Mouse (Mus musculus) embryonic fibroblast, embryonic 13.5 days (primary cell): Measurements from ENCODE around the gene Dst.
A peak's percentile ranks its signal among the peaks of the same experiment; 100 is the strongest.

Source experiments
- CTCF ChIP-seq: IDR thresholded peaks from 2 replicates; pipeline ENCODE4 v1.5.1; 2011; ENCODE audit warnings: mild to moderate bottlenecking, control low read depth, low read length, moderate library complexity, borderline replicate concordance; ENCODE audit not compliant: insufficient read depth
- POLR2A ChIP-seq: IDR thresholded peaks from 2 replicates; pipeline ENCODE4 v1.6.1; 2011; ENCODE audit warnings: low read depth, mild to moderate bottlenecking, control low read depth, low read length, moderate library complexity

- TF ChIP-seq POLR2A = peak; percentile 63
- no peak for TF ChIP-seq CTCF
These were observed 98.0 kb downstream of the Dst start for GRCm38 (mm10) chr1:34005726-34006638.
